Mouse (Mus musculus): ENCODE measurements around the gene Zfp65. TPM values are rescaled to one million over a fixed set of nuclear protein-coding genes. Genes with fewer than 3 reads are reported as not detected.
"Not testable (repeated sequence)": the region's sequence is repeated elsewhere in the genome, so short reads cannot be mapped to it uniquely, and the experiment has no call there.

Gene Zfp65
- total RNA-seq (2021): 10 to 100 TPM; 13.5 to 14.0 TPM
- long read RNA-seq, experiment 1: 0 reads
- long read RNA-seq, experiment 2, partial matches to known transcripts: 0 of 1 reads
- long read RNA-seq, experiment 2, other reads (novel, unspliced or antisense): 1 of 1 reads

DNA sequence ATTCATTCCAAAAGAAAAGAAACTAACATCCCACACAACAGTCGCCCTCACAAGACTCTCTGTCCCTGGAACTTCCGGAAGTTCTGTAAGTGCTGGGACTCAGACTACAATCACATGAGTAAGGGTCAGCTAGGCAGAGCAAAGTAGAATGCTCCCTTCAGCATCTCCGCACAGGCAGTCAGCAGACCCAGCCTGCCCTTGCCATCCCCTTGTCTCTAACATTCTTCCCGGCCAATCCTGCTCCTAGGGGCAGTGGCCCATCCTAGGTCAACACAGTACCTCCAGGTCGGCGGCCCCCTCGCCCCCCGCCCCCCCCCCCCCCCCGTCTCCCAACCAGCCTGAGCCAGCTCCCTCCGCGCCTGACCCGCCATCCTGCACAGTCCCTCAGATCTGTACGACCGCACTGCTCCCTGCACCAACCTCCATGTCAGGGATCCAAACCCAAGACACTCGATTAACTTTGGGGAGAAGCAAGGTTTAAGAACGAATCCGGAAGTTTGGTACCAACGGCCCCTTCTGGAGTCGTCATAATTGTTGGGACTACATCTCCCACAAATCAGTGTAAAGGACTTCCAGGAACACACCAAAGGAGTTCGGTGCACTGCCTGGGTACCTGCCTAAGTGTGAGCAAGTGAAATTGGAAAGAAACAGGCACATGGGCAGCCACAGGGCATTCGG, at the start of gene Zfp65:
Gene Zfp65 (minus strand): TSS at position 533 of the 678 bp plus-strand sequence.
- no peak for TF ChIP-seq CTCF (conservative IDR thresholded peaks at IDR 0.05)
- Histone ChIP-seq H3K4me3 (peak within 1 kb of the TSS; percentile 71), H3K27ac (peak within 1 kb of the TSS; percentile 83)
- DNase-seq (ENCODE audit: low spot score in 2 of 2): peak; percentile 57 to 68

- no peak for DNase-seq (ENCODE audit: low spot score in 2 of 2)
- no peak overlapping the region for H3K4me3 ChIP-seq
- H3K27ac ChIP-seq: no peak overlapping the region
- no peak for TF ChIP-seq CTCF (conservative IDR thresholded peaks at IDR 0.05)
Measured at GRCm38 (mm10) chr13:67763031-67763768, 34.2 kb upstream of the Zfp65 start.

GRCm38 (mm10) chr13:67759966-67760365, 31.0 kb upstream of the Zfp65 start:
- H3K4me3 ChIP-seq: no peak overlapping the region
- no peak for DNase-seq (ENCODE audit: low spot score in 2 of 2)
- no peak for TF ChIP-seq CTCF (conservative IDR thresholded peaks at IDR 0.05)
- H3K27ac ChIP-seq: no peak overlapping the region

- H3K27ac ChIP-seq: peak overlapping the region; percentile 81; the same call in 1 of the 2 replicates
- no peak for DNase-seq (ENCODE audit: low spot score in 2 of 2)
- no peak for TF ChIP-seq CTCF (conservative IDR thresholded peaks at IDR 0.05)
- H3K4me3 ChIP-seq: no peak overlapping the region
Measured at GRCm38 (mm10) chr13:67755761-67756160, 26.8 kb upstream of the Zfp65 start.

- peak; percentile 52 to 55 for DNase-seq (ENCODE audit: low spot score in 2 of 2)
- H3K27ac ChIP-seq: peak within 1 kb of the TSS; percentile 81
- peak within 1 kb of the TSS; percentile 69 for H3K4me3 ChIP-seq
- no peak for TF ChIP-seq CTCF (conservative IDR thresholded peaks at IDR 0.05)
Measured at GRCm38 (mm10) chr13:67754333-67755306, 25.6 kb upstream of the Zfp65 start, which contains the start of gene Zfp85. Zfp85 (minus strand) TSS chr13:67755228.

DNA sequence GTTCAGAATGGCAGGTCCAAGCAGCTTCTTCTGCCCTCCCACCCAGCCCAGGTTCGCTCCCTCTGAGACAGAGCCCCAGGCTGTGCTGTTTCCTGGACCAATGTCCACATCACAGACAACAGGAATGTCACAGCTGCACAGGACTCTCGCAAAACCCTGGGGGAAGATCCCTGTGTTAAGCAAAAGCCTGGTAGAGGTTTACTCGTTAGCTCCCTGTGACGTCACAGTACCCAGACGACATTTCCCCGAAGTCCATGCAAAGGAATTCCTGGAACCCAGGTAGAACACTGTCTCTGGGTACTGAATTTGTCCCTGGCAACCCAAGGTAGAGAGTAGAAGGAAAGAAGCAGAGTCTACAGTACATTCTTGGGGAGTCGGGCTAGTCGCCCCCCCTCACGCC, 14.9 kb upstream of the Zfp65 start:
- TF ChIP-seq CTCF (conservative IDR thresholded peaks at IDR 0.05): no peak
- DNase-seq (ENCODE audit: low spot score in 2 of 2): no peak
- H3K4me3 ChIP-seq: no peak overlapping the region
- no peak overlapping the region for H3K27ac ChIP-seq

- no peak for DNase-seq (ENCODE audit: low spot score in 2 of 2)
- Histone ChIP-seq H3K27ac (no peak overlapping the region), H3K4me3 (no peak overlapping the region)
- no peak for TF ChIP-seq CTCF (conservative IDR thresholded peaks at IDR 0.05)
Measured at GRCm38 (mm10) chr13:67742941-67743340, 14.0 kb upstream of the Zfp65 start.

- not testable (repeated sequence) for DNase-seq (ENCODE audit: low spot score in 2 of 2); H3K27ac ChIP-seq; H3K4me3 ChIP-seq
Measured at GRCm38 (mm10) chr13:67734391-67734790, 5.4 kb upstream of the Zfp65 start.

DNA sequence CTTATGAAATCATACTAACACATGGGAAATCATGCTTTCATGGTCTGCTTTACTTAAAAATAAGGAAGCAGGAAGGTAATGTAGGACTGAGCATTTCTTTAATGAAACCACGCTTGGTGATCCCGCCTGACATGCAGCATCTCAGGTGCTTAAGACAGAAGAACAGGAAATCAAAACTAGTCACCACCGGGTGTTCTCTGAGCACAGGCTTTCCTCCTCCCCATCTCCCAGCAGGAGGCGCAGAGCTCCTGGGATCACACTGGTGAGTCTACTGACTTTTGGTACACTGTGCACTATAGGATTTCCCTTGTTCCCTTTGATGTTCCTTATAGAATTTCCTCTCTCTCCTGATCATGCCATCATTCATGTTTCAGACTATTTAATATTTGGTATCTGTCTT, 468 bp upstream of the Zfp65 start:
- Histone ChIP-seq H3K4me3 (peak overlapping the region; percentile 71), H3K27ac (peak overlapping the region; percentile 83)
- peak; percentile 32 to 47 for DNase-seq (ENCODE audit: low spot score in 2 of 2)
- TF ChIP-seq CTCF (conservative IDR thresholded peaks at IDR 0.05): peak; percentile 70

DNA sequence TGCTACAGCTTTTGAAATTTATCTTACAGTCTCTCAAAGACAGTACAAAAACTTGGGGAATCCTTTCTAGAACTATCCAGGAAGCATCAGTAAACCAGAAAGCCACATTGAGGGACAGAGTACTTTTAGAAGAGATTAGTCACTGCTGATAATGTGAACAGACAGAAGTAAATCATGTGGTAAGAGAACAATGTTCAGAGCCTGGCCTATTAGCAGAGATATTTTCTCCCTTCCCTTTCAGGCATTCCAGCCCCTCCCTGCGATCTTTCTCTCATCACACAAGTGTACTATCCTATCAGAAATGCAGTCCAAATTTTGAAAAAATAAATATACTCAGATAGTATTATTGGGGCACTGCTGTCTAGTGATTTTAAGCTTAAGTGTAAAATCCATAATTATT, 867 bp downstream of the Zfp65 start:
- Histone ChIP-seq H3K27ac (peak overlapping the region; percentile 83), H3K4me3 (peak overlapping the region; percentile 71)
- no peak for DNase-seq (ENCODE audit: low spot score in 2 of 2)
- no peak for TF ChIP-seq CTCF (conservative IDR thresholded peaks at IDR 0.05)

DNA sequence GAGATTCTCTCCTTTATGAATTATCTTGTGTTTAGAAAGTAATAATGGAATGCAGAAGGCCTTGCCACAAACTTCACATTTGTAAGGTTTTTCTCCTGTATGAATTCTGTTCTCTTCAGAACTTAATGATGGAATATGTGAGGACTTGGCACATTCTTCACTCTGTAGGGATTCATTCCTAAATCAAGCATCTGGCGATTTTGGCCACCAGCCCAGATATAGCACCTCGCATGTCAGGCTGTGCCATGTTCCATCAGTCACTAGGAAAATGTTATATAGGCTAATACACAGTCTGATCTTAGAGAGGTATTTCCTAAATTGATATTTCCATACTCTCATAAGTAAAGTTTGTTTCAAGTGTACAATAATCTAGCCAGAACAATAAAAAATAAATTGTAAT, 3.6 kb downstream of the Zfp65 start:
- H3K4me3 ChIP-seq; H3K27ac ChIP-seq; DNase-seq (ENCODE audit: low spot score in 2 of 2): not testable (repeated sequence)

GRCm38 (mm10) chr13:67723848-67724479, 5.0 kb downstream of the Zfp65 start:
- DNase-seq (ENCODE audit: low spot score in 2 of 2): peak; percentile 90
- peak overlapping the region; percentile 77 for H3K4me3 ChIP-seq
- peak overlapping the region; percentile 92 for H3K27ac ChIP-seq
- no peak for TF ChIP-seq CTCF (conservative IDR thresholded peaks at IDR 0.05)

Data from layer of hippocampus, adult 2 months (tissue).